Mouse (Mus musculus) neural tube, embryonic 12.5 days (tissue): Measurements from ENCODE around the gene Tacr3. TPM values are rescaled to one million over a fixed set of nuclear protein-coding genes. Genes with fewer than 3 reads are reported as not detected.

ENCODE experiments used
- ATAC-seq: fragments of 200-750 bp; cut with Nextera tagmentation; 2 replicates; pipeline ENCODE4 v1.8.0; 2017; ENCODE audit warnings: low read depth, mild to moderate bottlenecking, moderate TSS enrichment, moderate library complexity; ENCODE audit not compliant: low FRiP score
- H3K27ac ChIP-seq: fragments of 300-500 bp; sonication (generic); 2 replicates; pipeline ENCODE4 v1.5.1; 2016
- H3K27me3 ChIP-seq: fragments of 300-500 bp; sonication (generic); replicated peaks from 2 replicates; pipeline ENCODE4 v1.6.1; 2016; ENCODE audit warnings: mild to moderate bottlenecking
- H3K36me3 ChIP-seq: fragments of 300-500 bp; sonication (generic); 2 replicates; pipeline ENCODE4 v1.6.1; 2016; ENCODE audit warnings: mild to moderate bottlenecking
- H3K4me1 ChIP-seq: fragments of 300-500 bp; sonication (generic); 2 replicates; pipeline ENCODE4 v1.6.1; 2016
- H3K4me2 ChIP-seq: fragments of 300-500 bp; sonication (generic); replicated peaks from 2 replicates; pipeline ENCODE4 v1.6.1; 2016; ENCODE audit warnings: mild to moderate bottlenecking
- H3K4me3 ChIP-seq: fragments of 300-500 bp; sonication (generic); 2 replicates; pipeline ENCODE4 v1.5.1; 2016
- H3K9ac ChIP-seq: fragments of 300-500 bp; sonication (generic); 2 replicates; pipeline ENCODE4 v1.6.1; 2016; ENCODE audit warnings: mild to moderate bottlenecking
- H3K9me3 ChIP-seq: fragments of 300-500 bp; sonication (generic); 2 replicates; pipeline ENCODE4 v1.6.1; 2016; ENCODE audit warnings: mild to moderate bottlenecking
- WGBS: fragments of 180-500 bp; shearing (Covaris S2); methylation state at CpG from one replicate; pipeline ENCODE4 v1.1.7; 2016; 5-methylcytosine and 5-hydroxymethylcytosine counted together
- polyA plus RNA-seq: library from polyadenylated mRNA; unstranded; fragments of >200 nt; fragmentation: Nextera tagmentation; extraction: Ambion mirVana; gene quantifications from 2 replicates; pipeline ENCODE4 v1.2.1, GENCODE M21; 2016

The Tacr3 gene
- polyA plus RNA-seq: 0.72 and 0.99 TPM in 2 replicates

DNA sequence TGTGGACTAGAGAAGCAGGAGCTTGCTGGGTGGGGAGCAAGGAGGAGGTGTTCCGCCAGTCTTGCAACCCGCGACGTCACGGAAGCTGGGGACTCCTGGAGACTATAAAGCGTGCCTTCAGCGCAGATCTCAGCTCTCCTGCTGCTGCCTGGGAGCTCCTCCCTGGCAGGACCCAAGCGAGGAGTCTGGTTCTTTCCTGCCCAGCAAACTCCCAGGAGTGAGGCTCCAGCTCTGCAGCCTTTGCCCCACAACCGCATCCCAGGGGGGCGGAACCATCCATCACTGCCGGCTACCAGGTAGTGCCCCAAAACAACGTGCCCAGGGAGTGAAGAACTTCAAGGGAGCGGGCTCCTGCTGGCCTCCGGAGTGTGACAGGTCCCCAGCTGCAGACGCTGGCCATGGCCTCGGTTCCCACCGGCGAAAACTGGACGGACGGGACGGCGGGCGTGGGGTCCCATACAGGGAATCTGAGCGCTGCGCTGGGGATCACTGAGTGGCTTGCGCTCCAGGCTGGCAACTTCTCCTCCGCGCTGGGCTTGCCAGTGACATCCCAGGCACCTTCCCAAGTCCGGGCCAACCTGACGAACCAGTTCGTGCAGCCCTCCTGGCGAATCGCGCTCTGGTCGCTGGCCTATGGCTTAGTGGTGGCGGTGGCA is at the start of gene Tacr3:
Tacr3 (plus strand) TSS at position 133 of the 656 bp plus-strand sequence.
- peak within 1 kb of the TSS; percentile 44 for H3K9ac ChIP-seq
- WGBS: under 1% methylated on average over 36 of the region's 36 CpGs

DNA sequence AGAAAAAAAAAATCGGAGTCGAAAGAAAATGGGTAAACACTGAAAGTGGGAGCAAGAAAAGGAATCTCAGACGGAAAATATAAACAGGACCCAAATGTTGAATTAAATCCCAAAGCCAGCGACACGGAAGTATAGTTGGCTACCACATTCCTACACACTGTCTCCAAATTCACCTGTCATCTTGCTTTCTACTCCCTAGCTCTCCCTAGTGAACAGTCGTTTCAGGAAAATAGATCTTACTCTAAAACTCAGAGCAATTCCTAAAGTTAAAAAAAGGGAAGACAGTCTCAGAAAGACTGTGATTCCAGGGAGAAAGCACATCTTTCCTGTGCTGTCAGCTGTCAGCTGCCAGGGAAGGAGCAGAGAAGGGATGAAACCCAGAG is 324 bp upstream of the Tacr3 start:
- Histone ChIP-seq H3K4me2 (peak overlapping the region; percentile 96), H3K9ac (no peak overlapping the region), H3K4me1 (peaks cover 5% of the 10 kb centered on the region; the same call in 1 of the 2 replicates), H3K4me3 (peak overlapping the region; percentile 41), H3K9me3 (no peaks in the 10 kb centered on the region), H3K36me3 (no peaks in the 10 kb centered on the region), H3K27ac (no peak overlapping the region), H3K27me3 (0 out of 2 replicates have a peak, but pooled peaks cover 12% of the 10 kb centered on the region)
- no peak for ATAC-seq
- 61% methylated on average over 6 of the region's 6 CpGs for WGBS

More for the DNA sequence above, at the start of gene Tacr3:
- no peak within 1 kb of the TSS for H3K27ac ChIP-seq
- no peaks in the 10 kb centered on the region for H3K9me3 ChIP-seq
- ATAC-seq: peak; percentile 63
- peaks cover 5% of the 10 kb centered on the region; the same call in 1 of the 2 replicates for H3K4me1 ChIP-seq
- H3K27me3 ChIP-seq: 0 out of 2 replicates have a peak, but pooled peaks cover 12% of the 10 kb centered on the region
- peak within 1 kb of the TSS; percentile 96 for H3K4me2 ChIP-seq
- peak within 1 kb of the TSS; percentile 41 for H3K4me3 ChIP-seq
- no peaks in the 10 kb centered on the region for H3K36me3 ChIP-seq

DNA sequence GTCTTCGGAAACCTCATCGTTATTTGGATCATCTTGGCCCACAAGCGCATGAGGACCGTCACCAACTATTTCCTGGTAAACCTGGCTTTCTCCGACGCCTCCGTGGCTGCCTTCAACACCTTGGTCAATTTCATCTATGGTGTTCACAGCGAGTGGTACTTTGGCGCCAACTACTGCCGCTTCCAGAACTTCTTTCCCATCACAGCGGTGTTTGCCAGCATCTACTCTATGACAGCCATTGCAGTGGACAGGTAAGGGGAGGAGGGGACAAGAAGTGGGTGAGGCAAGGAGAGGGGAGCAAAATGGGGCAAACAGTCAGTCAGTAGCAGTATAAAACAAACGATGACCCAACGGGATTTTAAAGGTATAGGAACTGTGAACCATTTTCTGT is 719 bp downstream of the Tacr3 start:
- Histone ChIP-seq H3K9me3 (no peaks in the 10 kb centered on the region), H3K4me3 (peak overlapping the region; percentile 41), H3K9ac (no peak overlapping the region), H3K27ac (no peak overlapping the region), H3K36me3 (no peaks in the 10 kb centered on the region), H3K27me3 (0 out of 2 replicates have a peak, but pooled peaks cover 12% of the 10 kb centered on the region), H3K4me1 (peaks cover 5% of the 10 kb centered on the region; the same call in 1 of the 2 replicates), H3K4me2 (peak overlapping the region; percentile 96)
- 10% methylated on average over 13 of the region's 13 CpGs for WGBS
- no peak; the same call in 1 of the 2 replicates for ATAC-seq

DNA sequence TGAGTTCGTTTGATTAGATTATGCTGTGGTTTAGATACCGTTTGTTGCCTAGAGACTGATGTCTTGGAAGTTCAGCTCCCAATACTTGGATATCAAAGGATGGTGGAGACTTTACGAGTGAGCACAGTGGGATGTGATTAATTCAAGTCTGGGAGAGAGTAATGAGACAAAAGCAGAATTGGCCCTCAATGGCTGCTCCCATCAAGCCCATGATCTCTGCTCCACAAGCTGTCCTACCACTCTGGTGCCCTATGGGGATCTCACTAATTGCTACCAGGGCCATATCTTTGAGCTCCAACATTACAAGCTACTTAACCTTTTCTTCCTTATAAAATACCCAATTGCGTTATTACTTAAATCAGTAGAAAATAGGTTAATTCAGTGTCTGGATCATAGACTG is 22.5 kb downstream of the Tacr3 start:
- no peak overlapping the region for H3K4me3 ChIP-seq
- H3K9ac ChIP-seq: no peak overlapping the region
- H3K27ac ChIP-seq: no peak overlapping the region
- 55% methylated on average over 4 of the region's 4 CpGs for WGBS
- no peak overlapping the region for H3K4me2 ChIP-seq
- ATAC-seq: no peak
- no peaks in the 10 kb centered on the region for H3K9me3 ChIP-seq
- H3K4me1 ChIP-seq: no peaks in the 10 kb centered on the region
- no peaks in the 10 kb centered on the region for H3K36me3 ChIP-seq
- no peaks in the 10 kb centered on the region for H3K27me3 ChIP-seq

DNA sequence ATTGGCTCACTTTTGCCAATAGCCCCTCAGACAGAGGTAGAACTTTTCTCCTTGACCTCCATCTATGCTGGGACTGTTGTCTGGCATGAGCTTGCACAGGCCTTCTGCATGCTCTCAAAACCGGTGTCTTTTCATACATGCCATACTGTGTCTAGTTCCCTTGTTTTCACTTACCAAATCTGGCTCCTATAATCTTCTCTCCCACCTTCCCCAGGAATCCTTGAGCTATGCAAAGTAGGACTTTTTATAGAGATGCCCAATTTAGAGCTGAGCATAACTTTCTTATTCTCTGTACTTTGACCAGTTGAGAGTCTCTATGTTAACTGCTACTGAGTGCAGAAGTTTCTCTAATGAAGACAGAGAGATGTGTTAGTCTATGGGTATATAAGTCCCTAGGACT is 48.9 kb downstream of the Tacr3 start:
- Histone ChIP-seq H3K27ac (no peak overlapping the region), H3K36me3 (no peaks in the 10 kb centered on the region), H3K4me2 (no peak overlapping the region), H3K9ac (no peak overlapping the region), H3K4me3 (no peak overlapping the region), H3K9me3 (no peaks in the 10 kb centered on the region), H3K4me1 (no peaks in the 10 kb centered on the region), H3K27me3 (no peaks in the 10 kb centered on the region)
- 89% methylated on average over 1 of the region's 1 CpGs for WGBS
- no peak for ATAC-seq

DNA sequence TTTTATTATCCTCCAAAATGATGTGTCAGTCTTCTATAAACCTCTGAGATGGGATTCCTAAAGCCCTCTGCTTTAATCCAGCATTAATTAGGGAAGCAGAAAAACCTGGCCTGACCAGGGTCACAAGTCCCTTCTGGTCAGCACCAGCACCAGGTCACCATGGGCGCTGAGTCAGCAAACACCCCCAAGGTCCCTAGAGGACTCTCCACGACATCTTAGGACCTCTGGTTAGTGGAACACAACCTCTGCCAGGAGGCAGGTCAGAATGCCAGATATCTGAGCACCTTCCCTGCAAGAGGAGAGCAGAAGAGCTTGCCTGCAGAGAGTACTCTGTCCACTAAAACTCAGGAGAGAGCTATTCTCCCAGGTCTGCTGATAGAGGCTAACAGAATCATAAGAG is 67.0 kb downstream of the Tacr3 start:
- no peak for ATAC-seq
- H3K4me2 ChIP-seq: no peak overlapping the region
- no peaks in the 10 kb centered on the region for H3K27me3 ChIP-seq
- no peaks in the 10 kb centered on the region for H3K9me3 ChIP-seq
- no peak overlapping the region for H3K4me3 ChIP-seq
- H3K9ac ChIP-seq: no peak overlapping the region
- no peaks in the 10 kb centered on the region for H3K4me1 ChIP-seq
- H3K27ac ChIP-seq: no peak overlapping the region
- 81% methylated on average over 2 of the region's 2 CpGs for WGBS
- H3K36me3 ChIP-seq: no peaks in the 10 kb centered on the region

DNA sequence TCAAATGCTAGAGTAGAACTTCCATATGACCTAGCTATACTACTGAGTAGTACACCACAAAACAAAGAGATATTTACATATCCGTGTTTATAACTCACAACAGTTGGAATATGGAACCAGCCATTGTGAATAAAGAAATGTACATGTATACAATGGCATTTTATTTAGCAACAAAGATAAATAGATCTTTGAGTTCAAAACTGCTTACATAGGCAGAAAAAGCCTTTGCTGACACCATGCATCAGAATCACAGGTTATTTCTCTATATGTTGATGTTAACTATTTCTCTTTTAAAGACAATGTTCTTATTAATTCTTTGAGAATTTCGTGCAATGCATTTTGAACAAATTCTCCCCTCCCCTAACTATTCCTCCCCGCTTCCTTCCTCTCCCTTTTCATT is 80.1 kb downstream of the Tacr3 start:
- Histone ChIP-seq H3K9me3 (no peaks in the 10 kb centered on the region), H3K9ac (no peak overlapping the region), H3K4me3 (no peak overlapping the region), H3K4me1 (no peaks in the 10 kb centered on the region), H3K27me3 (no peaks in the 10 kb centered on the region), H3K36me3 (no peaks in the 10 kb centered on the region), H3K4me2 (no peak overlapping the region), H3K27ac (no peak overlapping the region)
- ATAC-seq: no peak
- WGBS: 82% methylated on average over 3 of the region's 3 CpGs

DNA sequence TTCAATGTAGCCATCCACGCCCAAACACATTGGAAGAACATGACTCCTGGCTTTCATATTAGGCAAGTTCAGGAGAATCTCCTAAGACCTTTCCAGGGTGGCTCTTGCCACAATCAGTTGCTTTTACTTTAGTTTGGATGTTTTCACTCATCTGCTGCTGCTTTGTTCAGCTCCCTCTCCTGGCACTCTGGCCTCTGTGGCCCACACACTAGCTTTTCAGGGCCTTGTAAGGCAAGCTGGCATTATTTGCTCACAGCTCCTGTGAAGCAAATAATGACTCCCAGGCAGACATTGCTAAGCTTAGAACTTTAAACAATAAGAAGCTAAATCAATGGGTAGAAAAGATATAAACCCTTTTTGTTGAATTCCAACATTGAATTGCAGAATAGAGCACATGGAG is 105.9 kb downstream of the Tacr3 start:
- Histone ChIP-seq H3K4me1 (no peaks in the 10 kb centered on the region), H3K4me2 (no peak overlapping the region), H3K27ac (no peak overlapping the region), H3K9me3 (no peaks in the 10 kb centered on the region), H3K4me3 (no peak overlapping the region), H3K9ac (no peak overlapping the region), H3K36me3 (no peaks in the 10 kb centered on the region), H3K27me3 (no peaks in the 10 kb centered on the region)
- ATAC-seq: no peak
- WGBS: 81% methylated on average over 1 of the region's 1 CpGs

DNA sequence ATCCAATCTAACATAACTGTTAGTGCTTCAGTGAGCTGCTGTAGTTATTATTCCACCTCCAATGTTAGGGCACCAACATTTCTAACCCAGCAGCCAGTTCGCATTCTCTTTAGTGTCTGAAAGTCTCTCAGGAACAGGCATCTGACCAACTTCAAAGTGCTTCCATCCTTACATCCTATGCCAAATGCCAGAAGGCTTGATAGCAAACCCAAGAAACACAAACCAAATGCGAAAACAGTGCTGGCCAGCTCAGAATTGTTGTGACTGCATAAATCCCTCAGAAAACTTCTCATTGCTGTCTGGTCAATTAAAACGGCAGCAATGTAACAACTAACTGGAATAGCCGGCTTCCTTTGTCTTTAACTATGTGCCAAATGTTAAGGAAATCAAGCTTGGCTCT is 106.7 kb downstream of the Tacr3 start:
- Histone ChIP-seq H3K9me3 (no peaks in the 10 kb centered on the region), H3K27ac (no peak overlapping the region), H3K9ac (no peak overlapping the region), H3K4me1 (no peaks in the 10 kb centered on the region), H3K27me3 (no peaks in the 10 kb centered on the region), H3K36me3 (no peaks in the 10 kb centered on the region), H3K4me3 (no peak overlapping the region), H3K4me2 (no peak overlapping the region)
- ATAC-seq: no peak
- 79% methylated on average over 4 of the region's 4 CpGs for WGBS

DNA sequence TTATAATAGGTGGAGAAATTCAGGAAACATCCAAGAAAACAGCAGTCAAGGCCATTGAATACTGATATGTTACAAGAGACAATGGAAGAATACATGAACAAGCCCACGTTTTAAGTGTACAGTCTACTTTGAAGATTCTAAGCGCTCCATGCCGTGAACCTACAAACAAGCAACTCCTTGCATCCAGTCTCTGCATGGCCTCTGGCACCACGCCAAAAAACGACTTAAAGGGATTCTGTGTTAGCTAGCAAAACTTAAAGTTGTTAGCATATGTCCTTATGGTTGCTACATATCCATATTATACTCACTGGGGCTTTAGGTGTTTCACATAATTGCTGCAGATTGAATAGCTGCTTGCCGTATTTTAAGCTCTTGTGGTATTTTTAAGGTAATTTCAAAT is 134.7 kb downstream of the Tacr3 start:
- Histone ChIP-seq H3K4me1 (no peaks in the 10 kb centered on the region), H3K9me3 (no peaks in the 10 kb centered on the region), H3K4me3 (no peak overlapping the region), H3K36me3 (no peaks in the 10 kb centered on the region), H3K9ac (no peak overlapping the region), H3K27me3 (no peaks in the 10 kb centered on the region), H3K4me2 (no peak overlapping the region), H3K27ac (no peak overlapping the region)
- 77% methylated on average over 6 of the region's 6 CpGs for WGBS
- no peak for ATAC-seq

DNA sequence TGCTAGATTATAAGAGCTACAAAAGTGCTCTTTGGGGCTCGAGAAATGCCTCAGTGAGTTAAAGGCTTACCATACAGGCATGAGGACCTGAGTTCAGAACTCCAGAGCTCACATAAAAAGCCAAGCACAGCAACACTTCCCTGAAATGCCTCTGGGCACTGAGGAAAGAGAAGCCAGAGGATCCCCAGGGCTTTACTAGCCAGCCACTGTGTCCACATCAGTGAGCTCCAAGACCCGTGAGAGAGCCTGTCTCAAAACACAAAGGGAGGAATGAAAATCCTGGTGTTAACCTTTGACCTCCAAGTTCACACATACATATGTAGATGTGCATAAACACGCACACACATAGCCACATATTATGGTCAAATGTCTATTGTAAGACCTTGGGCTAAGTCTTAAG is 150.1 kb downstream of the Tacr3 start:
- H3K4me3 ChIP-seq: no peak overlapping the region
- H3K4me2 ChIP-seq: no peak overlapping the region
- no peaks in the 10 kb centered on the region for H3K27me3 ChIP-seq
- WGBS: 44% methylated on average over 3 of the region's 3 CpGs
- no peaks in the 10 kb centered on the region for H3K4me1 ChIP-seq
- no peak overlapping the region for H3K27ac ChIP-seq
- H3K9ac ChIP-seq: no peak overlapping the region
- no peaks in the 10 kb centered on the region for H3K9me3 ChIP-seq
- H3K36me3 ChIP-seq: no peaks in the 10 kb centered on the region
- no peak for ATAC-seq

DNA sequence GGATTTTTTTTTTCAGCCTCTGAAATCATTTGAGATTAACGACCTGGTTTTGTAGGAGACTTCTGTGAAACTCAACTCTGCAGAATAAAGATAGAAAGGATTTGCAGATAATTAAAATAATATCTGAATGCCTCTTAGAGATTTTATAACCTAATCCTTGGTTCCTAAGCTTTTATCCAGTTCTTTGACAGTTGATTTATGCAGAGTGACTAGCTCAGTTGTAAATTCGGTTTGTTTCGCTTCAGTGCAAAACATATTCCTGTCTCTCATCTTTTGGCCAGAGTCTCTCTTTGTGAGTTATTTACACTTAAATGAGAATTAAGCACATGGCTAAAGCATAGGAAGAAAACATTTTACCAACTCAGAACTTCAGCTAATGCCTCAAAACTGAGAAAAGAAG is 151.3 kb downstream of the Tacr3 start:
- no peak overlapping the region for H3K4me3 ChIP-seq
- ATAC-seq: no peak
- H3K27ac ChIP-seq: no peak overlapping the region
- H3K9me3 ChIP-seq: no peaks in the 10 kb centered on the region
- no peak overlapping the region for H3K9ac ChIP-seq
- no peaks in the 10 kb centered on the region for H3K36me3 ChIP-seq
- WGBS: 67% methylated on average over 3 of the region's 3 CpGs
- H3K4me1 ChIP-seq: no peaks in the 10 kb centered on the region
- H3K27me3 ChIP-seq: no peaks in the 10 kb centered on the region
- H3K4me2 ChIP-seq: no peak overlapping the region
